Mouse (Mus musculus): Measurements from ENCODE around the gene Tsacc. TPM values are rescaled to one million over a fixed set of nuclear protein-coding genes. Genes with fewer than 3 reads are reported as not detected.

The Tsacc gene
- 9.1 and 10.7 TPM in 2 replicates for polyA plus RNA-seq (2014; fragmentation: Nextera tagmentation; extraction: Ambion mirVana)

GRCm38 (mm10) chr3:88296561-88297318, at the start of gene Tsacc, which contains the start of gene Cct3:
TSS of gene Tsacc (minus strand) at chr3:88296999.
TSS of gene Cct3 (plus strand) at chr3:88297116.
- peaks cover 10% of the 10 kb centered on the region for H3K4me1 ChIP-seq (ENCODE audit: control insufficient read depth, insufficient read depth, low read length)
- H3K9me3 ChIP-seq (ENCODE audit: control insufficient read depth, low read length), result no peaks in the 10 kb centered on the region
- DNase-seq (ENCODE audit: low spot score), result peak; percentile 98
- peak; percentile 98 for ATAC-seq (ENCODE audit: insufficient read depth, low FRiP score, low TSS enrichment)
- peaks cover 12% of the 10 kb centered on the region for H3K36me3 ChIP-seq (ENCODE audit: control insufficient read depth, insufficient read depth, low read length)
- peak within 1 kb of the TSS; percentile 79 for H3K4me2 ChIP-seq (ENCODE audit: low read depth)
- under 1% methylated on average over 44 of the region's 44 CpGs for WGBS
- H3K27me3 ChIP-seq (ENCODE audit: control insufficient read depth, insufficient read depth, low read length), result no peaks in the 10 kb centered on the region
- H3K9ac ChIP-seq (ENCODE audit: low read length), result peak within 1 kb of the TSS; percentile 84
- H3K27ac ChIP-seq (ENCODE audit: low read depth, low read length), result peak within 1 kb of the TSS; percentile 85
- peak within 1 kb of the TSS; percentile 77 for H3K4me3 ChIP-seq (ENCODE audit: low read depth, low read length)

GRCm38 (mm10) chr3:88339006-88339405, 42.2 kb upstream of the Tsacc start:
- no peak overlapping the region for H3K27ac ChIP-seq (ENCODE audit: low read depth, low read length)
- no peak overlapping the region for H3K4me3 ChIP-seq (ENCODE audit: low read depth, low read length)
- no peak for ATAC-seq (ENCODE audit: insufficient read depth, low FRiP score, low TSS enrichment)
- H3K9me3 ChIP-seq (ENCODE audit: control insufficient read depth, low read length), result no peaks in the 10 kb centered on the region
- peak; percentile 7 for DNase-seq (ENCODE audit: low spot score)
- 79% methylated on average over 3 of the region's 3 CpGs for WGBS
- no peaks in the 10 kb centered on the region for H3K27me3 ChIP-seq (ENCODE audit: control insufficient read depth, insufficient read depth, low read length)
- no peak overlapping the region for H3K9ac ChIP-seq (ENCODE audit: low read length)
- peaks cover 17% of the 10 kb centered on the region for H3K36me3 ChIP-seq (ENCODE audit: control insufficient read depth, insufficient read depth, low read length)
- H3K4me2 ChIP-seq (ENCODE audit: low read depth), result no peak overlapping the region
- H3K4me1 ChIP-seq (ENCODE audit: control insufficient read depth, insufficient read depth, low read length), result peaks cover 10% of the 10 kb centered on the region; the same call in 1 of the 2 replicates

- H3K27ac ChIP-seq (ENCODE audit: low read depth, low read length), result no peak overlapping the region
Measured at GRCm38 (mm10) chr3:88338316-88338715, 41.5 kb upstream of the Tsacc start.

GRCm38 (mm10) chr3:88337367-88338020, 40.7 kb upstream of the Tsacc start:
- Histone ChIP-seq H3K9ac (ENCODE audit: low read length) (no peak overlapping the region), H3K4me2 (ENCODE audit: low read depth) (peak overlapping the region; percentile 23; the same call in 1 of the 2 replicates), H3K4me3 (ENCODE audit: low read depth, low read length) (no peak overlapping the region)

More at GRCm38 (mm10) chr3:88338316-88338715, 41.5 kb upstream of the Tsacc start:
- peaks cover 10% of the 10 kb centered on the region for H3K36me3 ChIP-seq (ENCODE audit: control insufficient read depth, insufficient read depth, low read length)
- H3K27me3 ChIP-seq (ENCODE audit: control insufficient read depth, insufficient read depth, low read length), result no peaks in the 10 kb centered on the region
- H3K4me2 ChIP-seq (ENCODE audit: low read depth), result no peak overlapping the region
- H3K4me1 ChIP-seq (ENCODE audit: control insufficient read depth, insufficient read depth, low read length), result peaks cover 10% of the 10 kb centered on the region; the same call in 1 of the 2 replicates
- no peaks in the 10 kb centered on the region for H3K9me3 ChIP-seq (ENCODE audit: control insufficient read depth, low read length)
- H3K4me3 ChIP-seq (ENCODE audit: low read depth, low read length), result no peak overlapping the region
- H3K9ac ChIP-seq (ENCODE audit: low read length), result no peak overlapping the region
- ATAC-seq (ENCODE audit: insufficient read depth, low FRiP score, low TSS enrichment), result no peak
- 94% methylated on average over 7 of the region's 7 CpGs for WGBS
- peak; percentile 5 for DNase-seq (ENCODE audit: low spot score)

GRCm38 (mm10) chr3:88336058-88337013, 39.5 kb upstream of the Tsacc start, which contains the start of the genes Tmem79 and Smg5:
TSS of gene Tmem79 (minus strand) at chr3:88336148.
TSS of gene Smg5 (plus strand) at chr3:88336260.
- WGBS, result 2% methylated on average over 46 of the region's 66 CpGs
- ATAC-seq (ENCODE audit: insufficient read depth, low FRiP score, low TSS enrichment), result peak; percentile 92

More at GRCm38 (mm10) chr3:88337367-88338020, 40.7 kb upstream of the Tsacc start:
- H3K9me3 ChIP-seq (ENCODE audit: control insufficient read depth, low read length), result no peaks in the 10 kb centered on the region
- DNase-seq (ENCODE audit: low spot score) (peak; percentile 9), ATAC-seq (ENCODE audit: insufficient read depth, low FRiP score, low TSS enrichment) (no peak)
- no peaks in the 10 kb centered on the region for H3K27me3 ChIP-seq (ENCODE audit: control insufficient read depth, insufficient read depth, low read length)
- peaks cover 10% of the 10 kb centered on the region; the same call in 1 of the 2 replicates for H3K4me1 ChIP-seq (ENCODE audit: control insufficient read depth, insufficient read depth, low read length)
- WGBS, result 81% methylated on average over 11 of the region's 11 CpGs
- no peak overlapping the region for H3K27ac ChIP-seq (ENCODE audit: low read depth, low read length)
- H3K36me3 ChIP-seq (ENCODE audit: control insufficient read depth, insufficient read depth, low read length), result peaks cover 4% of the 10 kb centered on the region; the same call in 1 of the 2 replicates

GRCm38 (mm10) chr3:88335436-88336053, 38.7 kb upstream of the Tsacc start:
- Histone ChIP-seq H3K4me1 (ENCODE audit: control insufficient read depth, insufficient read depth, low read length) (peaks cover 10% of the 10 kb centered on the region; the same call in 1 of the 2 replicates), H3K27ac (ENCODE audit: low read depth, low read length) (peak overlapping the region; percentile 67), H3K9me3 (ENCODE audit: control insufficient read depth, low read length) (no peaks in the 10 kb centered on the region), H3K27me3 (ENCODE audit: control insufficient read depth, insufficient read depth, low read length) (no peaks in the 10 kb centered on the region), H3K36me3 (ENCODE audit: control insufficient read depth, insufficient read depth, low read length) (no peaks in the 10 kb centered on the region), H3K9ac (ENCODE audit: low read length) (peak overlapping the region; percentile 80), H3K4me2 (ENCODE audit: low read depth) (peak overlapping the region; percentile 65), H3K4me3 (ENCODE audit: low read depth, low read length) (peak overlapping the region; percentile 63)
- DNase-seq (ENCODE audit: low spot score), result no peak
- WGBS, result 1% methylated on average over 27 of the region's 27 CpGs
- ATAC-seq (ENCODE audit: insufficient read depth, low FRiP score, low TSS enrichment), result peak; percentile 51

More at GRCm38 (mm10) chr3:88336058-88337013, 39.5 kb upstream of the Tsacc start, which contains the start of the genes Tmem79 and Smg5:
- Histone ChIP-seq H3K4me1 (ENCODE audit: control insufficient read depth, insufficient read depth, low read length) (peaks cover 10% of the 10 kb centered on the region; the same call in 1 of the 2 replicates), H3K4me2 (ENCODE audit: low read depth) (peak within 1 kb of the TSS; percentile 65), H3K4me3 (ENCODE audit: low read depth, low read length) (peak within 1 kb of the TSS; percentile 63), H3K27ac (ENCODE audit: low read depth, low read length) (peak within 1 kb of the TSS; percentile 67), H3K27me3 (ENCODE audit: control insufficient read depth, insufficient read depth, low read length) (no peaks in the 10 kb centered on the region), H3K36me3 (ENCODE audit: control insufficient read depth, insufficient read depth, low read length) (no peaks in the 10 kb centered on the region), H3K9ac (ENCODE audit: low read length) (peak within 1 kb of the TSS; percentile 80), H3K9me3 (ENCODE audit: control insufficient read depth, low read length) (no peaks in the 10 kb centered on the region)
- peak; percentile 94 for DNase-seq (ENCODE audit: low spot score)

- Histone ChIP-seq H3K4me2 (ENCODE audit: low read depth) (peak overlapping the region; percentile 65), H3K36me3 (ENCODE audit: control insufficient read depth, insufficient read depth, low read length) (no peaks in the 10 kb centered on the region), H3K9me3 (ENCODE audit: control insufficient read depth, low read length) (no peaks in the 10 kb centered on the region), H3K9ac (ENCODE audit: low read length) (peak overlapping the region; percentile 80), H3K27me3 (ENCODE audit: control insufficient read depth, insufficient read depth, low read length) (no peaks in the 10 kb centered on the region), H3K4me3 (ENCODE audit: low read depth, low read length) (peak overlapping the region; percentile 63), H3K4me1 (ENCODE audit: control insufficient read depth, insufficient read depth, low read length) (peaks cover 10% of the 10 kb centered on the region; the same call in 1 of the 2 replicates), H3K27ac (ENCODE audit: low read depth, low read length) (no peak overlapping the region)
- DNase-seq (ENCODE audit: low spot score) (peak; percentile 6), ATAC-seq (ENCODE audit: insufficient read depth, low FRiP score, low TSS enrichment) (no peak)
- WGBS, result 36% methylated on average over 3 of the region's 3 CpGs
Measured at GRCm38 (mm10) chr3:88334902-88335435, 38.2 kb upstream of the Tsacc start.
